Mouse (Mus musculus): ENCODE data around the gene Atr.

GRCm38 (mm10) chr9:95832758-95833157, 24.6 kb upstream of the Atr start:
- TF ChIP-seq POLR2A (IDR thresholded peaks at IDR 0.05; ENCODE audit: insufficient read length, low read depth), result no peak
- no peak for TF ChIP-seq MAX (IDR thresholded peaks at IDR 0.05; ENCODE audit: low read depth)
- TF ChIP-seq E2F4 (IDR thresholded peaks at IDR 0.05; ENCODE audit: insufficient read depth), result no peak
- no peak for TF ChIP-seq MYOD1 (IDR thresholded peaks at IDR 0.05; ENCODE audit: control insufficient read depth in 1 of 3, insufficient read length in 2 of 3, low read depth in 2 of 3)
- TF ChIP-seq TCF3 (IDR thresholded peaks at IDR 0.05; ENCODE audit: insufficient read length, low read depth), result no peak
- no peak for TF ChIP-seq SRF (IDR thresholded peaks at IDR 0.05; ENCODE audit: control insufficient read depth, insufficient read length, low read depth)
- TF ChIP-seq TCF12 (IDR thresholded peaks at IDR 0.05; ENCODE audit: insufficient read depth, poor library complexity, severe bottlenecking), result no peak
- TF ChIP-seq USF1 (IDR thresholded peaks at IDR 0.05; ENCODE audit: low read depth), result no peak
- TF ChIP-seq CEBPB (IDR thresholded peaks at IDR 0.05; ENCODE audit: insufficient read depth, poor library complexity, severe bottlenecking), result no peak
- TF ChIP-seq POLR2AphosphoS2 (IDR thresholded peaks at IDR 0.05; ENCODE audit: insufficient read length, low read depth), result no peak
- no peak for TF ChIP-seq MYOG (IDR thresholded peaks at IDR 0.05; ENCODE audit: control insufficient read depth in 1 of 3, insufficient read depth in 1 of 3, insufficient read length in 2 of 3, low read depth in 2 of 3)

Data from myocyte (in vitro differentiated cells).